8 mouse cellular contexts compared by ENCODE assay signal in the genomic region with DNA sequence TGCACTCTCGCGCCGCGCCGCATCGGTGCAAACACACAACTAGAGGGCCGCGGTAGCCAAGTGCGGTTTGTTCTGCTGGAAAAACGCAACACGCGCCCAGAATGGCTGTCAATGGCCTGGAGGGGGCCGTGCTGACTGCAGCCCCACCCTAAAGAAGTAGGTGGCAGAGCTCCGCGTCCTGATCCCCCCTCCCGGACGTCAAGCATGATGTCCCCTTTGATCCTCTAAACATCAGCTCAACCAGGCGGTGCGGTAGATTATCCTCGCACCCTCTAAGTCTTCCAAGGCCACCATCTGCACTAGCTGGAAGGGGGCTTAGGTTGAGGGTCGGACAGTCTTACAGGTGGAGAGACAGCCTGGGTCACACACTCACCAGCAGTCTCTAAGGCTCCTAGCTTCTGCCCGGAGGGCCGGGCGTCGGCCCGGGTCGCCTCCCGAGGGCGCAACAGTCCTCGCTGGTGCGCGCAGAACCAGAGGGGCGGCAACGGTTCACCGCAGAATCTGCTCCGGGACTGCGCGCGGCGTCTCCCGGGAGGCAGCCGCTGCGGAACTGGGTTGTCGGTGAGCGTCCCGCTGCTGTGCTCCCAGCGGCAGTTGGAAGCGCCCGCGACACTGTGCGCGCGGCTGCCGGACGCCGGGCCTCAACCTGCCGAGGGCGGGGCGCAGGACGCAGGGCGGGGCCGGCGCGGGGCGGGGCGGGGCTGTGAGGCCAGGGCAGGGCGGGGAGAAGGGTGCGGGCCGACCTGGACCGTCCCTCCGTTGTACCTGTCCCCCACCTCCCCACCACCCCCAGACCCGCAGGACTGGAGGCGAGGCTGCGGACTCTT. TPM values are rescaled to one million over a fixed set of nuclear protein-coding genes. Genes with fewer than 3 reads are reported as not detected.
DNase-seq lines count a peak whose midpoint lies in the region; ATAC-seq and TF ChIP-seq lines count a peak whose summit lies in the region.

A gene (minus strand): TSS at position 648 of the 827 bp plus-strand sequence.

- H3K4me1 ChIP-seq in bone marrow, adult 2 months (ENCODE audit: control insufficient read depth, insufficient read depth, low read length) = peaks cover 4% of the 10 kb centered on the region; the same call in 1 of the 2 replicates
- peaks cover 39% of the 10 kb centered on the region for H3K4me1 ChIP-seq in embryonic facial prominence, embryonic 15.5 days
- peaks cover 31% of the 10 kb centered on the region for H3K4me1 ChIP-seq in liver, embryonic 11.5 days (replicated peaks; ENCODE audit: control insufficient read depth, insufficient read depth, low read length)

- no peaks in the 10 kb centered on the region for H3K9me3 ChIP-seq in embryonic facial prominence, embryonic 15.5 days (replicated peaks)
- no peaks in the 10 kb centered on the region for H3K9me3 ChIP-seq in liver, embryonic 11.5 days (ENCODE audit: control insufficient read depth, low read length)

- H3K4me2 ChIP-seq in embryonic facial prominence, embryonic 15.5 days (replicated peaks) = peak within 1 kb of the TSS; percentile 100
- peak within 1 kb of the TSS; percentile 99 for H3K4me2 ChIP-seq in liver, embryonic 11.5 days
- peak within 1 kb of the TSS; percentile 88 for H3K4me2 ChIP-seq in myocyte (ENCODE audit: low read depth)

- no peaks in the 10 kb centered on the region for H3K36me3 ChIP-seq in embryonic facial prominence, embryonic 15.5 days
- no peaks in the 10 kb centered on the region for H3K36me3 ChIP-seq in liver, embryonic 11.5 days (ENCODE audit: control insufficient read depth, insufficient read depth, low read length)
- H3K36me3 ChIP-seq in myocyte (ENCODE audit: control insufficient read depth, insufficient read depth) = peaks cover 10% of the 10 kb centered on the region

- under 1% methylated on average over 74 of the region's 74 CpGs for WGBS in bone marrow, adult 2 months
- under 1% methylated on average over 63 of the region's 74 CpGs for WGBS in embryonic facial prominence, embryonic 15.5 days
- under 1% methylated on average over 66 of the region's 74 CpGs for WGBS in liver, embryonic 11.5 days

- ATAC-seq in embryonic facial prominence, embryonic 15.5 days (ENCODE audit: insufficient number of reproducible peaks, low FRiP score, low TSS enrichment, low read depth) = peak; percentile 86
- peak; percentile 79 for ATAC-seq in liver, embryonic 11.5 days (replicated peaks; ENCODE audit: low FRiP score)

- H3K9ac ChIP-seq in embryonic facial prominence, embryonic 15.5 days = peak within 1 kb of the TSS; percentile 47
- H3K9ac ChIP-seq in liver, embryonic 11.5 days (ENCODE audit: low read depth, low read length) = peak within 1 kb of the TSS; percentile 90

- DNase-seq in A20 (ENCODE audit: low read depth, low spot score) = peak; percentile 84
- DNase-seq in heart, adult 9 months (ENCODE audit: low spot score in 2 of 2) = peak; percentile 77 to 80
- DNase-seq in kidney, adult 9 months = peak; percentile 72
- DNase-seq in liver, embryonic 11.5 days (ENCODE audit: low spot score) = peak; percentile 81
- DNase-seq in spleen, postnatal 36 days (ENCODE audit: low spot score in 2 of 2) = peak; percentile 76 to 79

- H3ac ChIP-seq in myocyte (ENCODE audit: control insufficient read depth, insufficient read length) = peak within 1 kb of the TSS; percentile 57

- no peaks in the 10 kb centered on the region for H3K27me3 ChIP-seq in embryonic facial prominence, embryonic 15.5 days
- peaks cover 15% of the 10 kb centered on the region for H3K27me3 ChIP-seq in liver, embryonic 11.5 days (replicated peaks; ENCODE audit: control insufficient read depth, insufficient read depth, low read length)
- no peaks in the 10 kb centered on the region for H3K27me3 ChIP-seq in myocyte (ENCODE audit: control insufficient read depth, insufficient read depth, insufficient read length)

- H3K4me3 ChIP-seq in bone marrow, adult 2 months (replicated peaks; ENCODE audit: control insufficient read depth, low read depth, low read length) = peak within 1 kb of the TSS; percentile 91
- peak within 1 kb of the TSS; percentile 78 for H3K4me3 ChIP-seq in embryonic facial prominence, embryonic 15.5 days (replicated peaks)
- H3K4me3 ChIP-seq in liver, embryonic 11.5 days (ENCODE audit: low read depth, low read length) = peak within 1 kb of the TSS; percentile 84
- peak within 1 kb of the TSS; percentile 97 for H3K4me3 ChIP-seq in myocyte

- peak; percentile 16; the same call in 1 of the 2 replicates for TF ChIP-seq CTCF in bone marrow, adult 2 months (IDR thresholded peaks at IDR 0.05; ENCODE audit: control insufficient read depth, insufficient read depth, low read length)

- TF ChIP-seq POLR2A in bone marrow, adult 2 months (IDR thresholded peaks at IDR 0.05; ENCODE audit: borderline replicate concordance, control insufficient read depth, low read depth, low read length) = peak; percentile 96
- TF ChIP-seq POLR2A in myocyte (IDR thresholded peaks at IDR 0.05; ENCODE audit: insufficient read length, low read depth) = peak; percentile 97

- H3K27ac ChIP-seq in bone marrow, adult 2 months (ENCODE audit: control insufficient read depth, insufficient read depth, low read depth, low read length, poor library complexity) = peak within 1 kb of the TSS; percentile 96
- peak within 1 kb of the TSS; percentile 77 for H3K27ac ChIP-seq in embryonic facial prominence, embryonic 15.5 days (replicated peaks)
- H3K27ac ChIP-seq in liver, embryonic 11.5 days (ENCODE audit: low read depth, low read length) = peak within 1 kb of the TSS; percentile 78

- peaks cover 46% of the 10 kb centered on the region for H3K79me2 ChIP-seq in myocyte (ENCODE audit: control insufficient read depth, insufficient read depth)

TF ChIP-seq in myocyte, 11 proteins besides CTCF, POLR2A, EP300 and RAD21:
- TF ChIP-seq USF1 (IDR thresholded peaks at IDR 0.05; ENCODE audit: low read depth) (no peak), E2F4 (IDR thresholded peaks at IDR 0.05; ENCODE audit: insufficient read depth) (no peak), SRF (IDR thresholded peaks at IDR 0.05; ENCODE audit: control insufficient read depth, insufficient read length, low read depth) (no peak), CEBPB (IDR thresholded peaks at IDR 0.05; ENCODE audit: insufficient read depth, poor library complexity, severe bottlenecking) (no peak), TCF12 (IDR thresholded peaks at IDR 0.05; ENCODE audit: insufficient read depth, poor library complexity, severe bottlenecking) (no peak), MAX (IDR thresholded peaks at IDR 0.05; ENCODE audit: low read depth) (no peak), POLR2AphosphoS2 (IDR thresholded peaks at IDR 0.05; ENCODE audit: insufficient read length, low read depth) (peak; percentile 96), MYOD1 (IDR thresholded peaks at IDR 0.05; ENCODE audit: control insufficient read depth in 1 of 3, insufficient read length in 2 of 3, low read depth in 2 of 3) (peak in 1 of 3 experiments; percentile 30), TCF3 (IDR thresholded peaks at IDR 0.05; ENCODE audit: insufficient read length, low read depth) (peak; percentile 46), MYOG (IDR thresholded peaks at IDR 0.05; ENCODE audit: control insufficient read depth in 1 of 3, insufficient read depth in 1 of 3, insufficient read length in 2 of 3, low read depth in 2 of 3) (peak in 2 of 3 experiments; percentile 33 to 53), REST (IDR thresholded peaks at IDR 0.05; ENCODE audit: insufficient read depth, insufficient read length) (no peak)
TF ChIP-seq in myocyte: peak in this region for 4.

RNA-seq across cellular contexts. Expression of the gene that starts here (rescaled TPM):
- polyA plus RNA-seq in bone marrow, adult 2 months (2011; ENCODE audit: insufficient read depth, insufficient read length, low replicate concordance, missing spikeins) = 21.5 and 29.6 TPM in 2 replicates
- 68.8 and 84.8 TPM in 2 replicates for polyA plus RNA-seq in embryonic facial prominence, embryonic 15.5 days (2015; fragmentation: Nextera tagmentation; extraction: Ambion mirVana)
- 46.8 and 50.6 TPM in 2 replicates for polyA plus RNA-seq in liver, embryonic 11.5 days (2014; fragmentation: Nextera tagmentation; extraction: Ambion mirVana)
- polyA plus RNA-seq in myocyte (2012; fragmentation: generic; extraction: Trizol) = 42.8 TPM

Comparison
In these comparisons a context has a peak if more than half of its experiments do, and no peak if none do; other contexts are left out.
1. Peak in every context shown above with its lines: DNase-seq, ATAC-seq, H3K4me3 ChIP-seq and H3K27ac ChIP-seq.